Mouse (Mus musculus): ENCODE measurements around the gene Klf1.

DNA sequence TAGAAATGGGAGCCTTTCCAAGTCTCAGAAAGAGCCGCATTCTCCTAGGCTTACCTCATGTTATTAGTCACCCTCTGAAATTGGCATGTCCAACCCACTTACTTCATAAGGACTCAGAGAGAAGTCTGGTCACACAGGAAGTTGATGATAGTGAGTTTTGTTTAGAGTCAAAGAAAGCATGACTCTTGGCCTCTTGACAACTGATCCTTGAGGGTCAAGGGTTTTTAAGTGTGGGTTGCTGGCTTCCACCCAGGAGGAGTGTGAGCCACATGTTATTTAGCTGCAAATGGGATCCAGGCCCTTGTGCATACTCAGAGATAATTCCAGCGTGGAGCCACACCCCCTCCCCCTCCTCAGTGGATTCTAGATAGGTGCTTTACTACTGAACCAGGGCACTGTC lies 19.9 kb downstream of the Klf1 start:
- TF ChIP-seq CTCF (conservative IDR thresholded peaks at IDR 0.05; ENCODE audit: insufficient read depth, insufficient read length, low read depth, low read length) = no peak
- no peak for TF ChIP-seq POLR2A (IDR thresholded peaks at IDR 0.05; ENCODE audit: low read depth, low read length)

Data from kidney, adult 2 months (tissue).